Mouse (Mus musculus) lung, adult 2 months (tissue): ENCODE results near the gene Tbx1. TPM values are rescaled to one million over a fixed set of nuclear protein-coding genes. Genes with fewer than 3 reads are reported as not detected.

Source experiments
- polyA plus RNA-seq: library from polyadenylated mRNA; depleted of rRNA; stranded (reverse); fragments of >200 nt; gene quantifications from 2 replicates; pipeline ENCODE4 v1.2.3, GENCODE M21; 2012; rRNA removed

Tbx1 gene
- polyA plus RNA-seq, 1 experiment, result 32.5 TPM

Other genes with a start within 250 kb of the Tbx1 start
- 35.1 and 36.1 TPM in 2 replicates for gene Tango2, start 242.6 kb downstream of the Tbx1 start, polyA plus RNA-seq
- 49.9 and 53.7 TPM in 2 replicates for gene Arvcf, start 242.5 kb downstream of the Tbx1 start, polyA plus RNA-seq
- 11.7 and 19.4 TPM in 2 replicates for gene Txnrd2, start 164.3 kb downstream of the Tbx1 start, polyA plus RNA-seq
- 159 and 171 TPM in 2 replicates for gene Comt, start 163.8 kb downstream of the Tbx1 start, polyA plus RNA-seq
- gene Gnb1l, start 92.0 kb downstream of the Tbx1 start, polyA plus RNA-seq, result 9.4 and 11.3 TPM in 2 replicates
- 5.9 and 6.5 TPM in 2 replicates for gene Rtl10, start 91.8 kb downstream of the Tbx1 start, polyA plus RNA-seq
- 9.7 and 15.5 TPM in 2 replicates for gene Gp1bb, start 31.7 kb upstream of the Tbx1 start, polyA plus RNA-seq
- gene Gm49601, start 35.8 kb upstream of the Tbx1 start, polyA plus RNA-seq, result 3.6 and 9.4 TPM in 2 replicates
- 9.0 and 22.0 TPM in 2 replicates for gene Sept5, start 39.3 kb upstream of the Tbx1 start, polyA plus RNA-seq
- 753 and 874 TPM in 2 replicates for gene Cldn5, start 186.2 kb upstream of the Tbx1 start, polyA plus RNA-seq
- 23.1 and 39.3 TPM in 2 replicates for gene Ufd1, start 221.1 kb upstream of the Tbx1 start, polyA plus RNA-seq
- 3.3 and 3.5 TPM in 2 replicates for gene Cdc45, start 221.3 kb upstream of the Tbx1 start, polyA plus RNA-seq
- gene 2510002D24Rik, start 245.9 kb upstream of the Tbx1 start, polyA plus RNA-seq, result 37.4 and 46.3 TPM in 2 replicates
- 1.8 and 4.4 TPM in 2 replicates for gene Gm28539, start 245.9 kb upstream of the Tbx1 start, polyA plus RNA-seq